Mouse (Mus musculus) CH12.LX (cell line): ENCODE measurements around the gene Cenpa.

Experiments used
- ELF1 ChIP-seq: IDR thresholded peaks from 2 replicates; pipeline ENCODE4 v1.6.1; 2014; ENCODE audit warnings: low read depth, mild to moderate bottlenecking, inconsistent platforms, low read length, improper control_type of control experiment
- KAT2A ChIP-seq: IDR thresholded peaks from 2 replicates; pipeline ENCODE4 v1.6.1; 2012; ENCODE audit warnings: low read length, improper control_type of control experiment, inconsistent platforms; ENCODE audit not compliant: insufficient replicate concordance
- MAFK ChIP-seq: IDR thresholded peaks from 2 replicates; pipeline ENCODE4 v1.6.1; 2011; ENCODE audit warnings: low read length, improper control_type of control experiment; ENCODE audit not compliant: insufficient replicate concordance
- MAX ChIP-seq: IDR thresholded peaks from 2 replicates; pipeline ENCODE4 v1.6.1; 2011; ENCODE audit warnings: low read length, improper control_type of control experiment
- MAZ ChIP-seq: IDR thresholded peaks from 2 replicates; pipeline ENCODE4 v1.6.1; 2012; ENCODE audit warnings: low read depth, mild to moderate bottlenecking, inconsistent platforms, low read length, improper control_type of control experiment, moderate library complexity

- TF ChIP-seq MAX (no peak), MAZ (no peak), KAT2A (no peak), ELF1 (no peak), MAFK (no peak)
Observed at GRCm38 (mm10) chr5:30712002-30712390, 45.4 kb downstream of the Cenpa start.
